Mouse (Mus musculus): ENCODE data around the gene Rrn3. TPM values are rescaled to one million over a fixed set of nuclear protein-coding genes. Genes with fewer than 3 reads are reported as not detected.
"Not testable (repeated sequence)": the region's sequence is repeated elsewhere in the genome, so short reads cannot be mapped to it uniquely, and the experiment has no call there.

Rrn3 gene
- total RNA-seq (2021): 10 to 100 TPM; 51.4 to 54.2 TPM
- long read RNA-seq, experiment 1, transcript Rrn3-201 (18 exons, 3,582 nt): major isoform, 35 of 45 reads
- long read RNA-seq, experiment 1, partial matches to known transcripts: 10 of 45 reads
- long read RNA-seq, experiment 1, other reads (novel, unspliced or antisense): 0 of 45 reads
- long read RNA-seq, experiment 2, transcript Rrn3-201 (18 exons, 3,582 nt): major isoform, 5 of 8 reads
- long read RNA-seq, experiment 2, partial matches to known transcripts: 1 of 8 reads
- long read RNA-seq, experiment 2, other reads (novel, unspliced or antisense): 2 of 8 reads

GRCm38 (mm10) chr16:13780353-13781036, at the start of gene Rrn3:
Rrn3 (plus strand) TSS chr16:13780708.
- DNase-seq: peak; percentile 94 to 96

GRCm38 (mm10) chr16:13732786-13733185, 47.7 kb upstream of the Rrn3 start:
- DNase-seq: no peak

- DNase-seq: peak; percentile 88 to 90
Observed at GRCm38 (mm10) chr16:13733518-13734137, 46.9 kb upstream of the Rrn3 start.

- DNase-seq: no peak
Observed at GRCm38 (mm10) chr16:13735977-13736376, 44.5 kb upstream of the Rrn3 start.

- DNase-seq: not testable (repeated sequence)
Observed at GRCm38 (mm10) chr16:13739044-13739443, 41.5 kb upstream of the Rrn3 start.

- DNase-seq: no peak
Observed at GRCm38 (mm10) chr16:13740844-13741243, 39.7 kb upstream of the Rrn3 start.

- no peak for DNase-seq
Observed at GRCm38 (mm10) chr16:13747708-13748107, 32.8 kb upstream of the Rrn3 start.

- no peak for DNase-seq
Observed at GRCm38 (mm10) chr16:13748124-13748523, 32.4 kb upstream of the Rrn3 start.

GRCm38 (mm10) chr16:13748813-13749212, 31.7 kb upstream of the Rrn3 start:
- DNase-seq: not testable (repeated sequence)

- DNase-seq: no peak
Observed at GRCm38 (mm10) chr16:13749306-13749705, 31.2 kb upstream of the Rrn3 start.

- DNase-seq: no peak
Observed at GRCm38 (mm10) chr16:13749981-13750380, 30.5 kb upstream of the Rrn3 start.

- DNase-seq: no peak
Observed at GRCm38 (mm10) chr16:13750626-13751025, 29.9 kb upstream of the Rrn3 start.

- DNase-seq: no peak
Observed at GRCm38 (mm10) chr16:13753986-13754385, 26.5 kb upstream of the Rrn3 start.

- DNase-seq: peak; percentile 98 to 99
Observed at GRCm38 (mm10) chr16:13754400-13755190, 25.9 kb upstream of the Rrn3 start.

- no peak for DNase-seq
Observed at GRCm38 (mm10) chr16:13757823-13758222, 22.7 kb upstream of the Rrn3 start.

GRCm38 (mm10) chr16:13762807-13763206, 17.7 kb upstream of the Rrn3 start:
- DNase-seq: not testable (repeated sequence)

GRCm38 (mm10) chr16:13764519-13764918, 16.0 kb upstream of the Rrn3 start:
- DNase-seq: no peak

GRCm38 (mm10) chr16:13766367-13766766, 14.1 kb upstream of the Rrn3 start:
- no peak for DNase-seq

- not testable (repeated sequence) for DNase-seq
Observed at GRCm38 (mm10) chr16:13771603-13772002, 8.9 kb upstream of the Rrn3 start.

GRCm38 (mm10) chr16:13772051-13772450, 8.5 kb upstream of the Rrn3 start:
- DNase-seq: not testable (repeated sequence)

- peak; percentile 73 to 81 for DNase-seq
Observed at GRCm38 (mm10) chr16:13774011-13774410, 6.5 kb upstream of the Rrn3 start.

- DNase-seq: not testable (repeated sequence)
Observed at GRCm38 (mm10) chr16:13774651-13775050, 5.9 kb upstream of the Rrn3 start.
